Mouse (Mus musculus): ENCODE data around the gene Mmab.

- TF ChIP-seq POLR2A (IDR thresholded peaks at IDR 0.05; ENCODE audit: borderline replicate concordance, insufficient read depth, low read length): no peak
- TF ChIP-seq CTCF (IDR thresholded peaks at IDR 0.05; ENCODE audit: borderline replicate concordance, insufficient read depth, low read depth, low read length): no peak
These were observed 17.1 kb downstream of the Mmab start for GRCm38 (mm10) chr5:114426732-114427131.

All from cerebellum, adult 2 months (tissue).